Mouse (Mus musculus) spleen, adult 2 months (tissue): ENCODE measurements around the gene Fez2.

Source experiments
- CTCF ChIP-seq: fragments of 200-500 bp; IDR thresholded peaks from 2 replicates; pipeline ENCODE4 v1.5.1; 2011; ENCODE audit warnings: mild to moderate bottlenecking, inconsistent platforms; ENCODE audit not compliant: insufficient read depth, insufficient read length, insufficient replicate concordance; ENCODE audit errors: extremely low read depth
- POLR2A ChIP-seq: fragments of 200-500 bp; IDR thresholded peaks from 2 replicates; pipeline ENCODE4 v1.6.1; 2011; ENCODE audit warnings: low read depth, low read length, inconsistent platforms

- TF ChIP-seq CTCF (no peak), POLR2A (no peak)
Observed at GRCm38 (mm10) chr17:78465500-78465899, 47.5 kb upstream of the Fez2 start.
